Mouse (Mus musculus): ENCODE results near the gene Sptbn1. TPM values are rescaled to one million over a fixed set of nuclear protein-coding genes. Genes with fewer than 3 reads are reported as not detected.

The Sptbn1 gene
- polyA plus RNA-seq, 1 experiment from 2014 or later: 16.9 TPM

DNA sequence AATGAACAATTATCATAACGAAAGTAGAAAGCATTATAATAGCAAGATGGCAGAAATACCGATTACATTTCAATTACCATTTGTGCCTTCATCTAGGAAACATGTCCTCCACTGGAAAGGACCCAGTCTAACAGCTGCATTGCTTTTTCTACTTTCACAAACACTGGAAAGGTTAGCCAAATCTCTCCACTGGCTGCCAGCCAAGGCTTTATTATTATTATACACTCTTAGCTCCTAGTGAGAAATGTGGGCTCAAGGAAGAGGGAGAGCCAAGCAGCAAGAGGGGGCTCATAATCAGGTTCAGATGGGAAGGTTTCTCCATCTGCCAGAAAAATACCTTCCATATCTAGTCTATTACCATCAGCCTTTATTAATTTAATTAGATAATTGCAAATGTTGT, 35.9 kb downstream of the Sptbn1 start:
- no peaks in the 10 kb centered on the region for H3K36me3 ChIP-seq
- H3K4me3 ChIP-seq (replicated peaks): no peak overlapping the region
- no peak overlapping the region for H3K27ac ChIP-seq
- H3K9ac ChIP-seq: no peak overlapping the region
- H3K9me3 ChIP-seq (replicated peaks): no peaks in the 10 kb centered on the region
- H3K4me2 ChIP-seq: no peak overlapping the region
- H3K4me1 ChIP-seq (replicated peaks): no peaks in the 10 kb centered on the region; the same call in 1 of the 2 replicates
- no peak for ATAC-seq (ENCODE audit: low read depth)
- no peaks in the 10 kb centered on the region for H3K27me3 ChIP-seq
- no peak for DNase-seq
- 63% methylated on average over 2 of the region's 2 CpGs for WGBS (ENCODE audit: insufficient replicate concordance)

DNA sequence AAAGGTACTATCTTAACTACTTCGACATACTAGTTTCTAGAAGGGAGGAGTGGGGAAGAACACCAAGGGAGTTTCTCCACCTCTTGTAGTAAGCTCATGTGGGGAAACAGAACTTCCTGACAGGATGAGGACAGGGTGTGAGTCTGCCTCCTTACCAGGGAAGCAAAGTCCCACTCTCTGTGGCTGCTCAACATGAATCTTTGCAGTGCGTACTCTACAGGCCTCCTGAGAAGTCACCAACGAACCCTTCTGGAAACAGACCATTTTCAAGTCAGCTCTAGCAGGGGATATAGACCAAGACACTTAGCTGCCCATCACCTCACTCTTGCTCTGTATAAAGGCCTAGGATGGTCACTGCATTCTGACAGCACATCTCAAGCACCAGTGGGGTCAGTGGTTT, 36.6 kb downstream of the Sptbn1 start:
- DNase-seq: no peak
- WGBS (ENCODE audit: insufficient replicate concordance): 39% methylated on average over 3 of the region's 3 CpGs
- H3K4me1 ChIP-seq (replicated peaks): no peaks in the 10 kb centered on the region; the same call in 1 of the 2 replicates
- H3K27me3 ChIP-seq: no peaks in the 10 kb centered on the region
- no peaks in the 10 kb centered on the region for H3K36me3 ChIP-seq
- ATAC-seq (ENCODE audit: low read depth): no peak
- H3K9ac ChIP-seq: no peak overlapping the region
- H3K4me2 ChIP-seq: no peak overlapping the region
- H3K4me3 ChIP-seq (replicated peaks): no peak overlapping the region
- no peak overlapping the region for H3K27ac ChIP-seq
- no peaks in the 10 kb centered on the region for H3K9me3 ChIP-seq (replicated peaks)

DNA sequence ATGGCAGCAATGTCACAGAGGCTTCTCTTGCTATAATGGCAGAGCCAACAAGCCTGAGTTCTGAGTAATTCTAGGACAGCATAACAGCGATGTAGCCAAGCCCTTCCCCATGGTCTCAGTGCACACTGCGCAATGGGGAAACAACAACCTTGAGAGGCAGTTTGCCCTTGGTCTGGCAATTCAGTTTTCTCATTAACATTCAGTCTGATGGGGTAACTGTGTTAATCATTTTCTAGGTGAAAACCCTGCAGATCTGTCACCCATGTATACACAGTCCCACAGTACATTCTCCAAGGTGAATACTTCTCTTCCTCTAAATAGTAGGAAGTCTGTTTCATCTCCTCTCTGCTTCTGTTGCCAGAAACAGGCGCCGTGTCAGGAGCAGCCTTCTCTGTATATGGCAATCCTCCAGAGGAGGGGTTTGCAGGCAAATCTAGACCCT, 37.6 kb downstream of the Sptbn1 start:
- ATAC-seq (ENCODE audit: low read depth) (peak; percentile 34; the same call in 1 of the 2 replicates), DNase-seq (no peak)
- no peaks in the 10 kb centered on the region; the same call in 1 of the 2 replicates for H3K4me1 ChIP-seq (replicated peaks)
- H3K27me3 ChIP-seq: no peaks in the 10 kb centered on the region
- no peak overlapping the region for H3K27ac ChIP-seq
- H3K4me3 ChIP-seq (replicated peaks): no peak overlapping the region
- no peaks in the 10 kb centered on the region for H3K36me3 ChIP-seq
- no peak overlapping the region for H3K9ac ChIP-seq
- H3K4me2 ChIP-seq: no peak overlapping the region
- no peaks in the 10 kb centered on the region for H3K9me3 ChIP-seq (replicated peaks)
- WGBS (ENCODE audit: insufficient replicate concordance): 71% methylated on average over 4 of the region's 4 CpGs

DNA sequence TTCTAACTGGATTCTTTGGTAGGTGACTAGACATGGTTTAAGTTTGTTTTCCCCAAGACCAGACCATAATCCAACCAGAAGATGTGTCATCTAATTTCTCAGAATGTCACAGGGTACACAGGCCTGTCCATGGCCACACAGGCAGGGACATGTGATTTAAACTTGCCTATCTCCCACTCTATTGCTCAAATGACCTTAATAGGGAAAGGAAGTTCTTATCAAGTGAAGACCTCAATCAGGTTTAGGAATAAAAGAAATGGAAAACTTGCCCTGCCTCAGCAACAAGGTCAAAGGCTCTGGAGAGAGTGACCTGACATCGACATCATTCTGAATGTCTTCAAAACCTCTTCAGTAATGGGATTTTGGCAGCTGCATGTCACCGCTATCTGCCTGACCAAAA, 41.2 kb downstream of the Sptbn1 start:
- no peaks in the 10 kb centered on the region for H3K36me3 ChIP-seq
- H3K27me3 ChIP-seq: no peaks in the 10 kb centered on the region
- 72% methylated on average over 2 of the region's 2 CpGs for WGBS (ENCODE audit: insufficient replicate concordance)
- DNase-seq: no peak
- H3K27ac ChIP-seq: no peak overlapping the region
- H3K4me2 ChIP-seq: no peak overlapping the region
- ATAC-seq (ENCODE audit: low read depth): no peak
- no peak overlapping the region for H3K4me3 ChIP-seq (replicated peaks)
- H3K9me3 ChIP-seq (replicated peaks): no peaks in the 10 kb centered on the region
- no peak overlapping the region for H3K9ac ChIP-seq
- H3K4me1 ChIP-seq (replicated peaks): no peaks in the 10 kb centered on the region; the same call in 1 of the 2 replicates

DNA sequence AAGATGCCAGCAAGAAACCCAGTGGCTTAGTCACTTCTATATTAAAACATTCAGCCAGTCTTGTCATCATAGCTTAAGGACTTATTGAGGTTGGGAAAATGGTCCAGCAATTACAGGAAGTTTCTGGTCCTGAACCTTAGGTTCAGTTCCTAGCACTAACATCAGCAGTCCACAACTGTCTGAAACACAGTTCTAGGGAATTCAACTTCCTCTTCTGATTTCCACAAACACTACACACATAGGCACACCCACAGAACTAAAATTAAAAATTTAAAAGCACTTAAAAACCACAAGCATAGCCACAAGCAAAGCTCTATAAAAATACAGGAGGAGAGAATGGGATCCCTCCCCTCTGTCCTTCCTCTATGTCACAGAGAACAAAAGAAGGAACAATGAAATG, 43.4 kb downstream of the Sptbn1 start:
- Histone ChIP-seq H3K4me3 (replicated peaks) (no peak overlapping the region), H3K4me2 (no peak overlapping the region), H3K4me1 (replicated peaks) (no peaks in the 10 kb centered on the region), H3K36me3 (no peaks in the 10 kb centered on the region), H3K27me3 (no peaks in the 10 kb centered on the region), H3K9ac (no peak overlapping the region), H3K27ac (no peak overlapping the region), H3K9me3 (replicated peaks) (no peaks in the 10 kb centered on the region)
- DNase-seq: no peak
- no peak for ATAC-seq (ENCODE audit: low read depth)

DNA sequence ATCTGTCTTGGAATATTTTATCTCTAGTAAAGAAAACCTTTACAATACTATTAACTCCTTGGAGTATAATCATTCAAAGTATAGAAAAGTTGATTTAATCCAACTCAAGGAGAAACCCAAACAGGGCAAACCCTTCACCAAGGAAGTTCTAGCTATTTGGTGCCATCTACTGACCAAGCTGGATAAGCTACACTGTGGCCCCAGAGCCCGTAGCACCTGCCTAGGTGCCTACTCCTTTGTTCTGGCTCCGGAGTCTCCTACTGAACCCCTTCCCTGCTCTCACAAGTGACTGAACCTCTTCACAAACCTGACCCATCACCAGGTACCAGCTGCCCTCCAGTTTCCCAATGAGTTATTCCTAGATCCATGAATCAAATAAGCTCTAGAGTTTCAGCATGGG, 45.3 kb downstream of the Sptbn1 start:
- ATAC-seq (ENCODE audit: low read depth): no peak

DNA sequence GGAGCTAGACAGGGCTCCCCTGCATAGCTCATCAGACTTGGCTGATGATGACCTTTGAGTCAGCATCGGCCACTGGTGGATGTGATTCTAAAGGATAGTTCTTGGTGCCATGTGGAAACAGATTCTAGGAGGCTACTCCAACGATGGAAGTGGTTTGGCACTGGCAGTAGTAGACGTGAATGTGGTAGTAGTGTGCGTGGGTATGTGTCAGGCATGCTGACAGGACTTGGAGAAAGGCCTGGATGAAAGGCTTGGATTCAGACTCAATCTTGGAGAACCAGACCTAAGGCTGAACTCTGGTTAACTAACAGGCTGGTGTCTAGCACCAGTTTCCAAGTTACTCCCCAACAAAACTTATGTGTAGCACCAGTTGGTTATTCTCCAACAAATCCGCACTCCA, 46.9 kb downstream of the Sptbn1 start:
- no peak for DNase-seq
- 71% methylated on average over 5 of the region's 5 CpGs for WGBS (ENCODE audit: insufficient replicate concordance)
- no peaks in the 10 kb centered on the region for H3K36me3 ChIP-seq

More for the DNA sequence above, 45.3 kb downstream of the Sptbn1 start:
- Histone ChIP-seq H3K4me2 (no peak overlapping the region), H3K27me3 (no peaks in the 10 kb centered on the region), H3K9ac (no peak overlapping the region), H3K36me3 (no peaks in the 10 kb centered on the region), H3K27ac (no peak overlapping the region), H3K9me3 (replicated peaks) (no peaks in the 10 kb centered on the region), H3K4me1 (replicated peaks) (peaks cover 3% of the 10 kb centered on the region), H3K4me3 (replicated peaks) (no peak overlapping the region)
- DNase-seq: no peak
- 26% methylated on average over 2 of the region's 2 CpGs for WGBS (ENCODE audit: insufficient replicate concordance)

DNA sequence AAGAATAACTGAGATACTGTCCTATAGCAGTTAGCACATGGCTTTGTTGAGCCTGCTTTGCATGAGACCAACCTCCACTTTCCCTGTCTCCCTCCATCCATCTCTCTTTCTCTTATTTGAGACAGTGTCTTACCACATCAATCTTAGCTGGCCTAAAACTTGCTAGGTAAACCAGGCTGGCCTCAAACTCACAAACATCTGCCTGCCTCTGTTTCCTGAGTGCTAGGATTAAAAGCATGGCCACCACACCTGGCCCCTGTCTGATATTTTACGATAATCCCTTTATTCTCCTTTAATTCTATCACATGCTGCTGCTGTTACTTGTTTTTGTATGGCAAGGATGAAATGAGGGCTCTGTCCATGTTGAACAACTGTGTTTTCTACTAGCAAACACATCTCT, 49.6 kb downstream of the Sptbn1 start:
- H3K9me3 ChIP-seq (replicated peaks): no peaks in the 10 kb centered on the region
- H3K4me3 ChIP-seq (replicated peaks): no peak overlapping the region
- no peaks in the 10 kb centered on the region for H3K36me3 ChIP-seq
- DNase-seq (no peak), ATAC-seq (ENCODE audit: low read depth) (no peak)
- WGBS (ENCODE audit: insufficient replicate concordance): 71% methylated on average over 1 of the region's 1 CpGs
- H3K27ac ChIP-seq: no peak overlapping the region
- H3K4me2 ChIP-seq: no peak overlapping the region
- H3K9ac ChIP-seq: no peak overlapping the region
- H3K27me3 ChIP-seq: no peaks in the 10 kb centered on the region
- H3K4me1 ChIP-seq (replicated peaks): peaks cover 10% of the 10 kb centered on the region

More for the DNA sequence above, 46.9 kb downstream of the Sptbn1 start:
- no peaks in the 10 kb centered on the region for H3K27me3 ChIP-seq
- ATAC-seq (ENCODE audit: low read depth): no peak
- H3K4me2 ChIP-seq: no peak overlapping the region
- no peaks in the 10 kb centered on the region for H3K9me3 ChIP-seq (replicated peaks)
- no peak overlapping the region for H3K9ac ChIP-seq
- H3K4me3 ChIP-seq (replicated peaks): no peak overlapping the region
- no peak overlapping the region for H3K27ac ChIP-seq
- peaks cover 10% of the 10 kb centered on the region for H3K4me1 ChIP-seq (replicated peaks)

DNA sequence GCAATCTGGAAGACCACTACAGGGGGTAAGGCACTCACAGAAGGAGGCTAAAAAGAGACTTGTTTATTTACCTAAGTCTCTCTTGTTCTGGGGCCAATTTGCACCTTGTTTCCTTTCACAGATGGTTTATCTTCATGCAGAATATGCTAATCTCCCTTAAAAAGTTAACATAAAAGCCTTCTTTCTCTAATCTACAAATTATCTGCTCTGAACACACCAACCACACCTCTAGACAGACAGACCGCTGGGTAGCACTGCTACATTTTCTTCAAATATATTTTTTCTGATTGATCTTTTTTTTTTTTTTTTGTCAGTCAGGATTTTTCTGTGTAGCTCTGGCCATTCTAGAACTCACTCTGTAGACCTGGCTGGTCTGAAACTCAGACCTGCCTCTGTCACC, 50.5 kb downstream of the Sptbn1 start:
- Histone ChIP-seq H3K4me1 (replicated peaks) (peaks cover 10% of the 10 kb centered on the region), H3K4me3 (replicated peaks) (no peak overlapping the region), H3K27ac (no peak overlapping the region), H3K4me2 (no peak overlapping the region), H3K27me3 (no peaks in the 10 kb centered on the region), H3K9ac (no peak overlapping the region), H3K9me3 (replicated peaks) (no peaks in the 10 kb centered on the region), H3K36me3 (no peaks in the 10 kb centered on the region)
- DNase-seq (no peak), ATAC-seq (ENCODE audit: low read depth) (peak; percentile 43; the same call in 1 of the 2 replicates)
- WGBS (ENCODE audit: insufficient replicate concordance): 20% methylated on average over 1 of the region's 1 CpGs

DNA sequence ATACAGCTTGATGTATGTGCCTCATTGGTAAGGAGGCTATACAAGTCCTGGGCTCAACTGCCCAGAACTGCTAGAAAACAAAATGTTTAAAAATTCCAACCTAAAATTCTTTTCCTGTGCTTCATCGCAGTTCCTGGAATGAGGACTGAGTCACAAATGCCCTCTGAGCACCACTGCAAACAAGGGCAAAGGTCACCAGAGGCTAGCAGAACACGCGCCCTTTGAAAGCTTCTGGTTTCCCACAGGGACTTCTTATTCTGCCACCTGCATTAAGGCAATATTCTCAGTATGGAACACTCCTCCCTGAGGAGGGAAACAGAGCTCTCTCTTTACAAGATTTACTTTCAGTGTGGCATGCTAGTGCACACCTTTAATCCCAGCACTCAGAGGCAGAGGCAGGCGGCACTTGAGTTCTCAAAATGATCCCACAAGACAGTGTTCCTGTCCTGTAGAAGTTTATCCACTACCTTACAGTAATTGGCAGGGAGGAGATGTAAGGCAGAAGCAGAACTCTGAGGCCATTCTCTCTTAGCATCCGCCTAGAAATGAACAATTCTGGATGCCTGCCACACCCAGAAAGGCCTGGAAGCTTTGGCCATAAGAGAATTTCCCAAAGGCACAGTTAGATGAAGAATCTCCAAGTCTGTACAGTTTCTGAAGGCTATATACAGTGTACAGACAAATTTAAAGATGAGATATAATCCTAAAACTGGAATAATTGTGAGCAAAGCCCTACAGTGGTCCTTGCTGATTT, 56.1 kb downstream of the Sptbn1 start:
- WGBS (ENCODE audit: insufficient replicate concordance): 58% methylated on average over 5 of the region's 5 CpGs
- Histone ChIP-seq H3K4me1 (replicated peaks) (peaks cover 8% of the 10 kb centered on the region; the same call in 1 of the 2 replicates), H3K4me3 (replicated peaks) (no peak overlapping the region), H3K9me3 (replicated peaks) (no peaks in the 10 kb centered on the region), H3K27me3 (no peaks in the 10 kb centered on the region), H3K9ac (no peak overlapping the region), H3K36me3 (no peaks in the 10 kb centered on the region), H3K27ac (no peak overlapping the region), H3K4me2 (no peak overlapping the region)
- ATAC-seq (ENCODE audit: low read depth) (peak; percentile 31; the same call in 1 of the 2 replicates), DNase-seq (no peak)

DNA sequence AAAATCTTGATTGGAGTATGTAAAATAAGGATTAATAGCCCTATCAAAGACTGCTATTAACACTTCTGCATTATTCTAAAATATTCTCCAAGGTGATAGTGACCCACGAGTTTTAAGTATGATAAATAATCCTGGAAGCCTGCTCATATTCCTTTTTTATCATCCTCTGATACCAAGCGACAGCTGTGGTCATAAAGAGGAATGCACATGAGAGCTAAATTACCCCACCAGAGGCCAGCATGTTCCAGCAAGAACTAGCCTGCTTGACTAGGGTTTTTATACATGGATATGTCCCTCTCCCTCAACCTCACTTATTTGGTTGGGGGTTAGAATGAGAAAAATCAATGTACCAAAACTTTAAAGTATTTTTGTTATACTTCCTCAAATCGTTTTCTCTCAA, 56.8 kb downstream of the Sptbn1 start:
- Histone ChIP-seq H3K4me3 (replicated peaks) (no peak overlapping the region), H3K36me3 (no peaks in the 10 kb centered on the region), H3K27ac (no peak overlapping the region), H3K4me2 (no peak overlapping the region), H3K4me1 (replicated peaks) (0 out of 2 replicates have a peak, but pooled peaks cover 8% of the 10 kb centered on the region), H3K9me3 (replicated peaks) (no peaks in the 10 kb centered on the region), H3K27me3 (no peaks in the 10 kb centered on the region), H3K9ac (no peak overlapping the region)
- ATAC-seq (ENCODE audit: low read depth): no peak
- DNase-seq: no peak
- whole genome bisulfite sequencing (ENCODE audit: insufficient replicate concordance): 36% methylated on average over 3 of the region's 3 CpGs

Data from liver, embryonic 13.5 days (tissue).